Mouse (Mus musculus) thymus, postnatal 36 days (tissue): Measurements from ENCODE around the gene Ran.
A peak's percentile ranks its signal among the peaks of the same experiment; 100 is the strongest.
"Not testable (repeated sequence)": the region's sequence is repeated elsewhere in the genome, so short reads cannot be mapped to it uniquely, and the experiment has no call there.

ENCODE experiments used
- DNase-seq, 2 experiments: peaks; one replicate each; pipeline ENCODE4 v3.0.0; 2022; ENCODE audit warnings: mixed read lengths in 2 of 2

Gene Ran

GRCm38 (mm10) chr5:129019497-129020299, at the start of gene Ran:
Gene Ran, plus strand, starts transcription at chr5:129020069.
- DNase-seq = peak; percentile 95 to 96

GRCm38 (mm10) chr5:128970878-128971277, 49.0 kb upstream of the Ran start:
- no peak for DNase-seq

- DNase-seq = peak; percentile 45 to 67
Observed at GRCm38 (mm10) chr5:128971298-128971697, 48.6 kb upstream of the Ran start.

- peak in 1 of 2 experiments; percentile 9 for DNase-seq
Observed at GRCm38 (mm10) chr5:128976266-128976665, 43.6 kb upstream of the Ran start.

- DNase-seq = not testable (repeated sequence)
Observed at GRCm38 (mm10) chr5:128977466-128977865, 42.4 kb upstream of the Ran start.

- no peak for DNase-seq
Observed at GRCm38 (mm10) chr5:128978957-128979356, 40.9 kb upstream of the Ran start.

GRCm38 (mm10) chr5:128980857-128981256, 39.0 kb upstream of the Ran start:
- DNase-seq = no peak

GRCm38 (mm10) chr5:128981607-128982006, 38.3 kb upstream of the Ran start:
- peak; percentile 53 to 60 for DNase-seq

- DNase-seq = no peak
Observed at GRCm38 (mm10) chr5:128984536-128984935, 35.3 kb upstream of the Ran start.

GRCm38 (mm10) chr5:128985946-128986345, 33.9 kb upstream of the Ran start:
- DNase-seq = no peak

GRCm38 (mm10) chr5:128987141-128987954, 32.5 kb upstream of the Ran start:
- no peak for DNase-seq

- no peak for DNase-seq
Observed at GRCm38 (mm10) chr5:129000706-129001468, 19.0 kb upstream of the Ran start.

GRCm38 (mm10) chr5:129002571-129003011, 17.3 kb upstream of the Ran start:
- DNase-seq = no peak

GRCm38 (mm10) chr5:129005416-129005815, 14.5 kb upstream of the Ran start:
- no peak for DNase-seq

GRCm38 (mm10) chr5:129006031-129006788, 13.7 kb upstream of the Ran start:
- peak in 1 of 2 experiments; percentile 26 for DNase-seq

GRCm38 (mm10) chr5:129007105-129007957, 12.5 kb upstream of the Ran start:
- peak in 1 of 2 experiments; percentile 17 for DNase-seq

- DNase-seq = no peak
Observed at GRCm38 (mm10) chr5:129008008-129008407, 11.9 kb upstream of the Ran start.

- peak; percentile 92 to 94 for DNase-seq
Observed at GRCm38 (mm10) chr5:129008412-129008826, 11.4 kb upstream of the Ran start, which contains the start of gene Stx2. Gene Stx2, minus strand, starts transcription at chr5:129008574.

GRCm38 (mm10) chr5:129009577-129009976, 10.3 kb upstream of the Ran start:
- DNase-seq = no peak

- no peak for DNase-seq
Observed at GRCm38 (mm10) chr5:129010937-129011336, 8.9 kb upstream of the Ran start.

GRCm38 (mm10) chr5:129015020-129015419, 4.8 kb upstream of the Ran start:
- no peak for DNase-seq
